Mouse (Mus musculus) testis, adult 2 months (tissue): ENCODE data around the gene Gm45062.

Experiments
- CTCF ChIP-seq: fragments of 200-500 bp; IDR thresholded peaks from 2 replicates; pipeline ENCODE4 v1.5.1; 2012; ENCODE audit warnings: low read depth, mild to moderate bottlenecking, inconsistent platforms, low read length, moderate library complexity; ENCODE audit not compliant: control insufficient read depth, insufficient read depth, insufficient replicate concordance
- POLR2A ChIP-seq: fragments of 200-500 bp; IDR thresholded peaks from 2 replicates; pipeline ENCODE4 v1.6.1; 2012; ENCODE audit warnings: low read depth, mild to moderate bottlenecking, inconsistent platforms, low read length, moderate library complexity; ENCODE audit not compliant: control insufficient read depth

GRCm38 (mm10) chr6:8510864-8511428 lies 251.7 kb downstream of the Gm45062 start:
- TF ChIP-seq CTCF (no peak), POLR2A (no peak)
